Mouse (Mus musculus): ENCODE measurements around the gene Dnajb1.

DNA sequence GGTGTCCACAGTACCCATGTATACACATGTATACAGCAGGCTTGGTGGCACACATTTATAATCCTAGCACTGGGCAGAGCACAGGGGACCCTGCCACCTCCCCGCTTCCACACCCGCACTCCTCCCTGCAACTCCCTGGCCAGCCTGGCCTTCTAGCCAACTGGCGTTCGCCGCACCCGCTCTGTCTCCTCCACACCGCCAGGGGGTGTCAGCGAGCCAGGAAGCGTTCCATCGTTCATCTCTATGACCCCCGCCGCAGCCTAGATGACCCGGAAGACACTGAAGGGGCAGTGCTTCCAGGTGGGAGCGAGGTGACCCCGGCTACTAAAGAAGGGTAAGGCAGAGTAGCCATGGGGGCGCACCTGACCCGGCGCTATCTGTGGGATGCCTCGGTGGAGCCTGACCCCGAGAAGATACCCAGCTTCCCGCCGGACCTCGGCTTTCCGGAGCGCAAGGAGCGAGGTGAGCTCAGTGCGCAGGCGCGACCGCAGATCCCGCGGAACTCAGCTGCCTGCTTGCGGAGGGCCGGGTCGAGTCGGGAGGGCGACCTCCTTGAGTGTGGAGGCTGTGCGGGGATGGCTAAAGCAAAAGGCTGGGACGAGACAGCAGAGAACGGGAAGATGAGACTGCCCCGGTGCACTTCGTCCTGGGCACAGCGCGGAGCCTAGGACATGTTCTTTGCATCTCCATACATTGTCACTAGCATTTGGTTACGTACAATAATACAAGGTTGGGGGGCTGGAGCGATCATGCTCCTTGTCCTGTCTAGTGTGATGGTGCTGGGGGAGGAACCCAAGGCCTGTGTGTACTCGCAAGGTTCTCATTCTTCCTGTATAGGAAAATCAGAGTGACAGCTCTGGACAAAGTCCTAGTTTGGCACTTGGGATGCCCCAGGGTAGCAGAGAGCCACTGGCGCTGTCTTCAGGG lies 41.3 kb upstream of the Dnajb1 start, which contains the start of gene Ndufb7:
- peak; percentile 99 for TF ChIP-seq CTCF (IDR thresholded peaks at IDR 0.05; ENCODE audit: low read depth)
- no peak for TF ChIP-seq EP300 (IDR thresholded peaks at IDR 0.05; ENCODE audit: low read depth)
